Mouse (Mus musculus): ENCODE measurements around the gene Cdc42. TPM values are rescaled to one million over a fixed set of nuclear protein-coding genes. Genes with fewer than 3 reads are reported as not detected.

Gene Cdc42
- 35.4 and 41.6 TPM in 2 replicates for polyA plus RNA-seq (2012; rRNA removed)

GRCm38 (mm10) chr4:137357517-137358254, at the start of gene Cdc42:
Gene Cdc42, minus strand, starts transcription at chr4:137357720.

GRCm38 (mm10) chr4:137277166-137277513, 80.4 kb downstream of the Cdc42 start, which contains the start of gene Wnt4:
Gene Wnt4, plus strand, starts transcription at chr4:137277489.

Other genes with a start within 250 kb of the Cdc42 start
- gene Wnt4, start 80.2 kb downstream of the Cdc42 start, polyA plus RNA-seq (2012; rRNA removed) = 5.3 and 6.5 TPM in 2 replicates
- 3.4 TPM in 1 of 2 replicates, not detected in the other for gene Cela3a, start 52.1 kb upstream of the Cdc42 start, polyA plus RNA-seq (2012; rRNA removed)
- 3.0 and 3,890 TPM in 2 replicates for gene Cela3b, start 72.8 kb upstream of the Cdc42 start, polyA plus RNA-seq (2012; rRNA removed)
- gene 1700013G24Rik, start 95.6 kb upstream of the Cdc42 start, polyA plus RNA-seq (2012; rRNA removed) = 0.22 TPM in 1 of 2 replicates, not detected in the other
- 54.2 and 80.3 TPM in 2 replicates for gene Hspg2, start 111.0 kb upstream of the Cdc42 start, polyA plus RNA-seq (2012; rRNA removed)
- gene Ldlrad2, start 216.8 kb upstream of the Cdc42 start, polyA plus RNA-seq (2012; rRNA removed) = not detected in 2 replicates
- 38.2 and 44.9 TPM in 2 replicates for gene Usp48, start 236.0 kb upstream of the Cdc42 start, polyA plus RNA-seq (2012; rRNA removed)

Measured in colon, adult 2 months (tissue).